Mouse (Mus musculus) myocyte (in vitro differentiated cells): ENCODE data around the gene Matn4. TPM values are rescaled to one million over a fixed set of nuclear protein-coding genes. Genes with fewer than 3 reads are reported as not detected.

ENCODE experiments used
- H3K27me3 ChIP-seq: one replicate; pipeline ENCODE4 v1.6.1; 2011; ENCODE audit not compliant: control insufficient read depth, insufficient read depth, insufficient read length
- H3K36me3 ChIP-seq: one replicate; pipeline ENCODE4 v1.6.1; 2011; ENCODE audit not compliant: control insufficient read depth, insufficient read depth
- H3K4me2 ChIP-seq: one replicate; pipeline ENCODE4 v1.6.1; 2011; ENCODE audit warnings: low read depth, control low read depth
- H3K4me3 ChIP-seq: one replicate; pipeline ENCODE4 v1.5.1; 2011; ENCODE audit warnings: mild to moderate bottlenecking, control low read depth, moderate library complexity
- H3K79me2 ChIP-seq: one replicate; pipeline ENCODE4 v1.6.1; 2011; ENCODE audit not compliant: control insufficient read depth, insufficient read depth
- H3ac ChIP-seq: one replicate; pipeline ENCODE4 v1.6.1; 2011; ENCODE audit not compliant: control insufficient read depth, insufficient read length
- CEBPB ChIP-seq: IDR thresholded peaks from 2 replicates; pipeline ENCODE4 v1.6.1; 2011; ENCODE audit warnings: mild to moderate bottlenecking, moderate library complexity; ENCODE audit not compliant: poor library complexity, insufficient read depth, severe bottlenecking
- E2F4 ChIP-seq: IDR thresholded peaks from one replicate; pipeline ENCODE4 v1.6.1; 2011; ENCODE audit warnings: mild to moderate bottlenecking, control low read depth, moderate library complexity; ENCODE audit not compliant: insufficient read depth
- MAX ChIP-seq: IDR thresholded peaks from one replicate; pipeline ENCODE4 v1.6.1; 2011; ENCODE audit warnings: low read depth, mild to moderate bottlenecking, control low read depth
- MYOD1 ChIP-seq, 3 experiments: IDR thresholded peaks; one replicate each; pipeline ENCODE4 v1.6.1; 2011; ENCODE audit warnings: control low read depth in 2 of 3, low read depth in 2 of 3, mild to moderate bottlenecking in 2 of 3, moderate library complexity in 1 of 3; ENCODE audit not compliant: insufficient read length in 2 of 3, control insufficient read depth in 1 of 3
- MYOG ChIP-seq, 3 experiments: IDR thresholded peaks; one replicate each; pipeline ENCODE4 v1.6.1; 2011; ENCODE audit warnings: control low read depth in 2 of 3, low read depth in 2 of 3, mild to moderate bottlenecking in 2 of 3; ENCODE audit not compliant: insufficient read length in 2 of 3, control insufficient read depth in 1 of 3, insufficient read depth in 1 of 3
- POLR2A ChIP-seq: IDR thresholded peaks from one replicate; pipeline ENCODE4 v1.6.1; 2011; ENCODE audit warnings: low read depth, mild to moderate bottlenecking, control low read depth, moderate library complexity; ENCODE audit not compliant: insufficient read length
- POLR2AphosphoS2 ChIP-seq: IDR thresholded peaks from one replicate; pipeline ENCODE4 v1.6.1; 2011; ENCODE audit warnings: low read depth, control low read depth; ENCODE audit not compliant: insufficient read length
- REST ChIP-seq: IDR thresholded peaks from one replicate; pipeline ENCODE4 v1.6.1; 2011; ENCODE audit warnings: mild to moderate bottlenecking, control low read depth, moderate library complexity; ENCODE audit not compliant: insufficient read depth, insufficient read length
- SRF ChIP-seq: IDR thresholded peaks from one replicate; pipeline ENCODE4 v1.6.1; 2011; ENCODE audit warnings: low read depth; ENCODE audit not compliant: control insufficient read depth, insufficient read length
- TCF12 ChIP-seq: IDR thresholded peaks from one replicate; pipeline ENCODE4 v1.6.1; 2011; ENCODE audit warnings: mild to moderate bottlenecking, control low read depth; ENCODE audit not compliant: poor library complexity, insufficient read depth, severe bottlenecking
- TCF3 ChIP-seq: IDR thresholded peaks from one replicate; pipeline ENCODE4 v1.6.1; 2011; ENCODE audit warnings: low read depth, control low read depth; ENCODE audit not compliant: insufficient read length
- USF1 ChIP-seq: IDR thresholded peaks from one replicate; pipeline ENCODE4 v1.6.1; 2011; ENCODE audit warnings: low read depth, mild to moderate bottlenecking, control low read depth, moderate library complexity
- polyA plus RNA-seq: library from polyadenylated mRNA; unstranded; fragments of >200 nt; fragmentation: generic; extraction: Trizol; gene quantifications from one replicate; pipeline ENCODE4 v1.2.1, GENCODE M21; 2012; ENCODE audit warnings: missing spikeins

The Matn4 gene
- polyA plus RNA-seq, 1 experiment: 0.01 TPM

DNA sequence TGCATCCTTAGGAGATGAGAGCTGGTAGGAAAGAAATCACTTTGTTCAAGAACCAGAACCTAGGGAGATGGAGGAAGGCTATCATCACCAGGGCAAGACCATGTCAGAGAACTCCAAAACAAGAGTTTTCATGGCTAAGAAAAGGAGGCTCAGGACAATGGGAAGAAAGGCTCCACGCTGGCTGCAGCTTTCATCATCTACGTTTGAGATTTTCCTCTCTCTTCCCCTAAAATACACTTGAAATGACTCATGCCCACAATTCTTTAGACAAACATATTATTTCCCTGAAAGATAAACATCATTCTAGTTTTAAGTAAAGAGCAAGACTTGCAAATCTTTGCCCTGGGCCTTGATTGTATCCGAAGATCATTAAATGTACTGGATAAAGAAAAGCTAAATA lies 33.6 kb downstream of the Matn4 start:
- TF ChIP-seq CEBPB (0 out of 2 replicates have a peak, but pooled peaks have one; percentile 37), POLR2A (no peak), MYOD1 (IDR thresholded peaks at IDR 0.05; ENCODE audit: control insufficient read depth in 1 of 3, insufficient read length in 2 of 3, low read depth in 2 of 3) (no peak)
- Histone ChIP-seq H3K79me2 (no peaks in the 10 kb centered on the region), H3K27me3 (no peaks in the 10 kb centered on the region), H3ac (no peak overlapping the region), H3K36me3 (no peaks in the 10 kb centered on the region), H3K4me3 (no peak overlapping the region), H3K4me2 (peak overlapping the region; percentile 30)

GRCm38 (mm10) chr2:164368620-164369105 lies 36.3 kb downstream of the Matn4 start:
- H3K36me3 ChIP-seq: no peaks in the 10 kb centered on the region
- H3K4me3 ChIP-seq: no peak overlapping the region
- H3ac ChIP-seq: no peak overlapping the region
- TF ChIP-seq POLR2AphosphoS2 (no peak), SRF (no peak), USF1 (no peak), E2F4 (no peak)
- H3K4me2 ChIP-seq: no peak overlapping the region
- H3K79me2 ChIP-seq: no peaks in the 10 kb centered on the region
- H3K27me3 ChIP-seq: no peaks in the 10 kb centered on the region

DNA sequence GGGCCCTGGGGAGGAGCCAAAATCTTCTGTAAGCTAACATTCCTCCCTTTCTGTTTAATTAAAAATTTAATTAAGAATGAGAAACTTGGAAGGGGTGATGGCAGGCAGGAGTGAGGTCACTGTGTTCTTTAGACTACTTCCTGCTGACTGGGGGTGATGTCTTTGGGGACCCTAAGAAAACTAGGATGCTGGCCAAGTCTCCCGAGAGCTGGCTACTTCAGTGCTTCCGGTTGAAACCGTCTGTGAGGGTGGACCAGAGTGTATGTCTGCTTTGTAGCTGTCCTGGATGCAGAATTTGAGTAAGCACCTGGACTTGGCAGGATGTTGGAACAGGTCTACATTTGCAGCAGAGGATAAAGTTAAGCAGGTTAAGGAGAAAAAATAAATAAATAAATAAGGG lies 38.0 kb downstream of the Matn4 start:
- H3K27me3 ChIP-seq: no peaks in the 10 kb centered on the region
- H3ac ChIP-seq: no peak overlapping the region
- no peaks in the 10 kb centered on the region for H3K79me2 ChIP-seq
- H3K4me3 ChIP-seq: no peak overlapping the region
- H3K4me2 ChIP-seq: no peak overlapping the region
- TF ChIP-seq MAX: no peak
- TF ChIP-seq SRF: no peak
- no peak for TF ChIP-seq POLR2AphosphoS2
- TF ChIP-seq POLR2A: no peak
- no peak for TF ChIP-seq TCF12
- TF ChIP-seq CEBPB: no peak
- no peak for TF ChIP-seq USF1
- no peak for TF ChIP-seq E2F4
- no peak for TF ChIP-seq MYOG (IDR thresholded peaks at IDR 0.05; ENCODE audit: control insufficient read depth in 1 of 3, insufficient read depth in 1 of 3, insufficient read length in 2 of 3, low read depth in 2 of 3)
- no peak for TF ChIP-seq REST
- no peaks in the 10 kb centered on the region for H3K36me3 ChIP-seq

- TF ChIP-seq E2F4: no peak
- no peak for TF ChIP-seq USF1
- no peak for TF ChIP-seq REST
- no peak for TF ChIP-seq TCF12
Observed at GRCm38 (mm10) chr2:164360974-164361657, 43.8 kb downstream of the Matn4 start.

DNA sequence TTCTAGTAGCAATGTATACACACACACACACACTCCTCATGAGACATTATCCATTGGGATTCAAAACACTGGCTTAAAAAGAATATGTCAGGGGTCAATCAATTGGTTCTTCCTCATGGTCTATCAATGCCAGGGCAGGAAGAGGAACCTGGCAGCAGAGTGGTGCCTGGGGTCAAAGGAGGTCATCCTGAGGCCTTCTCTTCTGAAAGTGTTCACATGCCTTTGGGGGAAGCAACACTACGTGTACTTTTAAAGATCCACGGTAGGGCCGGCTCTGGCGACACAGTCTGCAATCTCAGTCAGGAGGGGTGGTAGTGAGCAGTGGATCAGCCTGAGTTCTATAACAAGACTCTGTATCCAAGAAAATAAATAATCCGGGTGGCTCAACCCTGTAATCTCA lies 45.3 kb downstream of the Matn4 start:
- Histone ChIP-seq H3K4me2 (no peak overlapping the region), H3ac (no peak overlapping the region), H3K36me3 (no peaks in the 10 kb centered on the region), H3K4me3 (no peak overlapping the region), H3K79me2 (no peaks in the 10 kb centered on the region), H3K27me3 (no peaks in the 10 kb centered on the region)
- TF ChIP-seq MYOG (IDR thresholded peaks at IDR 0.05; ENCODE audit: control insufficient read depth in 1 of 3, insufficient read depth in 1 of 3, insufficient read length in 2 of 3, low read depth in 2 of 3): no peak
- no peak for TF ChIP-seq MAX
- TF ChIP-seq TCF12: no peak
- TF ChIP-seq MYOD1 (IDR thresholded peaks at IDR 0.05; ENCODE audit: control insufficient read depth in 1 of 3, insufficient read length in 2 of 3, low read depth in 2 of 3): no peak
- TF ChIP-seq TCF3: no peak
- no peak for TF ChIP-seq SRF
- no peak for TF ChIP-seq USF1
- TF ChIP-seq POLR2A: no peak
- no peak for TF ChIP-seq CEBPB

More at GRCm38 (mm10) chr2:164360974-164361657, 43.8 kb downstream of the Matn4 start:
- H3ac ChIP-seq: no peak overlapping the region
- no peak overlapping the region for H3K4me2 ChIP-seq
- H3K36me3 ChIP-seq: no peaks in the 10 kb centered on the region
- H3K79me2 ChIP-seq: no peaks in the 10 kb centered on the region
- H3K4me3 ChIP-seq: no peak overlapping the region
- H3K27me3 ChIP-seq: no peaks in the 10 kb centered on the region

DNA sequence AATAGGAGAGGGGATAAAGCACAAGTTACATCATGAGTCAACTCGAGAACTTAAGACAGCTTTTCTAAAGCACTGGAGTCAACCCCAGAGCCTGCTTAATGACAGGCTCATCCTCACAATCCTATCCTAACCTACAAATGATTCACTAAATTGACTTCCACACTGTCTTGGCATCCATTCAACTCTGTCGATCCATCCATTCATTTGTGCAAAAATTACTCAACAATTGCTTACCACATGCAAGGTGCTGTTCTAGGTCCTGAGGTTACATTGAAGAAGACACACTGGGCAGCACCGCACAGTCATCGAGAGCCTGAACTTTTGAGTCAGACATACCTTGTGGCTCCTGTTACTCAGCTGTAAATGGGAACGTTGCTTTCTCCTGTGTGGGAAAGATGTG lies 45.9 kb downstream of the Matn4 start:
- Histone ChIP-seq H3K27me3 (no peaks in the 10 kb centered on the region), H3K4me2 (no peak overlapping the region), H3ac (no peak overlapping the region), H3K36me3 (no peaks in the 10 kb centered on the region), H3K4me3 (no peak overlapping the region), H3K79me2 (no peaks in the 10 kb centered on the region)
- TF ChIP-seq POLR2AphosphoS2: no peak
- TF ChIP-seq USF1: no peak
- no peak for TF ChIP-seq MYOD1 (IDR thresholded peaks at IDR 0.05; ENCODE audit: control insufficient read depth in 1 of 3, insufficient read length in 2 of 3, low read depth in 2 of 3)
- TF ChIP-seq POLR2A: no peak
- TF ChIP-seq E2F4: no peak
- no peak for TF ChIP-seq TCF12
- no peak for TF ChIP-seq SRF
- no peak for TF ChIP-seq CEBPB
